Mouse (Mus musculus) embryo, embryonic 10 days (tissue): ENCODE measurements around the gene Dlgap4.

Experiments used
- DNase-seq: peaks from one replicate; pipeline ENCODE4 v3.0.0-alpha.2; 2015; ENCODE audit warnings: low spot score

Gene Dlgap4

DNA sequence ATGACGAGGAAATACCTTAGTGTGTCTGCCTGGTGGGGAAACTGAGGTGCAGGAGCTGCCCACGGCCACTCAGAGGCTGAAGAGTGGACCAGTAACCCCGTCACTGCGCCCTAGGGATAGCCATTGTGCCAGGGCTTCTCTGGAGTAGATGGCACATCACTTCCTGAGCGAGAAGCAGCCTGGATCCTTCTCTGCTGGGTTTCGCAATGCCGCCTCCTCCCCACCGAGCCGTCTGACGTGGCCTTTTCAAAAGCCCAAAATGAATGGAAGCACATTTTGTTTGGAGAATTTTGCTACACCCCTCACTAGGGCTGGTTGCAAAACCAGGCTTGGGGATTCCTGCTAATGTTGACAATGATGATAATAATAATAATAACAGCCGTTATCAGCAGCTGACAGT, 4.0 kb downstream of the Dlgap4 start:
- no peak for DNase-seq

DNA sequence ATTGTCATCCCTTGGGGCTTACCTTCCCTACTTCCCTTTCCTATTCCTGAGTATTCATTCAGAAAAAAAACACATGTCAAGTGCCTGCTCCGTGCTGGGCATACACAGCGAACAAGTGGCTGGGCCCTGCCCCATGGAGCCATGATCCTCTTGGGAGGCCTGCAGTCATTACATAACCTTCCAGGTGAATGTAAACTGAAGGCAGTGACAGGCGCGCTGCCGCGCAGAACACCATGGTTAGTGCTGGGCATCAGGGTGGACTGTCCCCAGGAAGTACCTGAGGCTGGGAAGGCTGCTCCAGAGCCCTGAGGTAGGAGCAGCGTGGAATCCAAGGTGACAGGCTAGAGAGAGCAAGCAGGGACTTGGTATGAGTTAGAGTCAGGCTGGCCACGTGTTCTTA, 7.4 kb downstream of the Dlgap4 start:
- DNase-seq, result no peak

DNA sequence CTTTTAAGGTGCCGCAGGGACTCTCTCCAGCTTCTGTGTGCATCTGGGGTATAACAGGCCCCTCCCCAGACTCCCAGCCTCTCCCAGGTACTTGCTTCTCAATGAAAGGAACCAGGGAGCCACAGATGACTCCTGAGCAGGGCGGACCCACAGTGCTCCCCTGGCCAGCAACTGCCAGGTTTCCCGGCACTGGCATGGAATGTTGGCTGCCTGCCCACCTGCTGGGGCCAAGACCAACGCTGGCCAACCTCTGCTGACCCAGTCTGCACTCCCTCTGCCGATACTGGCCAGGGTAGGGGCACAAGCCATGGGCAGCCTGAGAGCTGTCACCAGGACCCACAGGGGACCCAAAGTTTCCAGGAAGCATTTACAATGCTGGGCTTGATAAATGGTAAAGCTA, 7.9 kb downstream of the Dlgap4 start:
- DNase-seq, result no peak

DNA sequence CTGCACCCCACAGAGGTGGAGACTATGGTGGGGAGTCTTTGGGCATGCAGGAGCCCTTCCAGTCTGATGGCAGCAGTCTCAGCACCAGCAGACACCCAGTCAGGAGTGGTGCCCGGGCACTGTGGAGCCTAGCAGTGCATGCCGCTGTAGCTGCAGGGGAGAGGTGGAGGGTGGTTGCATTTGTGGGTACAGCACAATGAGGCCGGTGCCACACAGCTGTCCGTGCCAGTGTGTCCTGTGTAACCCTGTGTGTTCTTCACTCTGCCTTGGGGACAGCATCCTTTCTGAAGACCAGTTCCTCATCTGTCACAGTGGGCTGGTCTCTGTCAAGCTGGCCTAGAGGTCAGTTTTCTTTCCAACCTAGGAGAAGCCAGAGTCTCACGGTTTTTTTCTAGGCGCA, 8.7 kb downstream of the Dlgap4 start:
- DNase-seq, result no peak

DNA sequence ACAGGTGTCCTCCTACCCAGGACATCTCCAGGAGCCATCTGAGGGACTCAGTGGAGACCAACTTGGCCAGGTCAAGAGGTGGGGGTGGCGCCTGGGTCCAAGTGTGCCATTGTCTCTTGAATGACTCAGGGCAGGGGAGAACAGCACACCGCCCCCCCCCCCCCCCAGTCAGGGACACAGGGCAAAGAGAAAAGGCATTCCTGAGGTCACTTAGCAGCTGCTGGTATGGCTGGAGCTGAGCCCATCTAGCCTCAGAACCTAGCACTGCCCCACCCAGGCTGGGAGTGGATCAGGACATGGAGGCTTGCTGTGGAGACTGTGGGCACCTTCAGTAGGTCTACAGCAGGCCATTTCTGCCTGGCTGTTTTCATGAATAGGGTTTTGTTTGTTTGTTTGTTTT, 9.7 kb downstream of the Dlgap4 start:
- DNase-seq, result no peak

DNA sequence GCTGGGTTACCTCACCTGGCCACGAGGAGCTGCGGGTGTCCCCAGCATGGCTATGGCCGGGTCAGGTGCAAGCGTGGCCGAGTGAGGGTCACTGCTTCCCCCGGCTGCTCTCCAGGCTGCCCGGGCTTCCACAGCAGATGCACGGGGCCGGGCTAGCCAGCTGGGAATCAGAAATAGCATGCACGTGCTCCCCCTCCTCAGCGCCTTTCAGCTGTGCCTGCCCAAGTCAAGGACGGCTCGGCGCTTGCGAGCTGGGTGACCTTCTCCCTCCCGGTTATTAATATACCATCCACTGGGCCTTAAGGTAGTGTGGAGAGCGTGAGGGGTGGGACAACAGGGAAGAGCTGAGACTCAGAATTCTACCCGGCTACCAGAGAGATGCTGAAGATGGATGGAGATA, 11.8 kb downstream of the Dlgap4 start:
- DNase-seq, result no peak

DNA sequence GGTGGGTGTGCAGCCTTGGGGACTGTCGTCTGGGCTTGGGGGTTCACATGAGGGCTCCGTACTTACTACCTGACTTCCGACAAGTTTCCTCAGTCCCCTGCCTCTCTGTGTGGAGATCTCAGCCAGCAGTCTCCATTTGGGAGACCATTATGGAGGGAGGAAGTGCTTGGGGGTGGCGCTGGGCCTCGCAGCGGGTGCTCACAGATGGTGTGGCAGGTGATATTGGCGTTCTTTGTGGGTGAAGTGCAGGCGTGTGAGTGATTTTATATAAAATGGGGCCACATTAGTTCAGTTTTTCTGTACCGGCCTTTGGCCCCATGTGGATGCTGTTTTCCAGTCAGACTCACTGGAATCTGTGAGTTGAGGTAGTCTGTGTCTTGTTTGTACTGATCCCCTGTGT, 12.6 kb downstream of the Dlgap4 start:
- no peak for DNase-seq

DNA sequence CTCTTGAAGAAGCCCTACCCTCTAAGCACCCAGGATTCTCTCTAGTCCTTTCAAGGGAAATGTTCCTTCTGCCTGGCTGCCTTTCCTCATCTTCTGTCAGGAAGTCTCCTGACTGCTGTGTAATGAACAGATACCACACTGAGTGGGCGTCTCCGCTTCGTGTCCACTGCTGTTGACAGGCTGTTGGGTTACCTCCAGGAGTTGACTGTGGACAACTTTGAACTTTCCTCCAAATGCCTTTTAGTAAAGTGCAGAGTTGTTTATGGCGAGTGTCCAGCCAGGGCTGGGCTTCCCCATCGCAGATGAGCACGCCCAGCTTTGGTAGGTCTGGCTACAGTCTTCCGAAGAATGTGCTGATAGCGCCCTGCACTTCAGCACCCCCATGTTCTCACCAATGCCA, 13.0 kb downstream of the Dlgap4 start:
- no peak for DNase-seq

DNA sequence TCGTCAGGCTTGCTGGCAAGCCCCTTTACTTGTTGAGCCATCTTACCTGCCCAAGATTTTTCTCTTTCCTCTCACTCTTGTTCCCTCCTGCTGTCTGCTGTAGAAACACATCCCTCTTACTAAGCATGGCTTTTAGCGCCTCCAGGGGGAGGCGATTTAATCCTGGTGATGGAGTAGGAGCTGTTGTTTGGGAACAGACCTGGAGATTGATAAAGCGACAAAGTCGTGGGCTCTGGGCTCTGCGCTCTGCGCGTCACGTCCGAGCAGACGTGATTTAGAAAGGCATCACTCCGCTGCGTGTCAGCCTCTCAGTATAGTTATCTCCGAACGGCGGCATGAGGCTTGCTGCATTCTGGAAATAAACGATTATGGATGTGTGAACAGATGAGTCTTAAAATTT, 14.4 kb downstream of the Dlgap4 start:
- no peak for DNase-seq

DNA sequence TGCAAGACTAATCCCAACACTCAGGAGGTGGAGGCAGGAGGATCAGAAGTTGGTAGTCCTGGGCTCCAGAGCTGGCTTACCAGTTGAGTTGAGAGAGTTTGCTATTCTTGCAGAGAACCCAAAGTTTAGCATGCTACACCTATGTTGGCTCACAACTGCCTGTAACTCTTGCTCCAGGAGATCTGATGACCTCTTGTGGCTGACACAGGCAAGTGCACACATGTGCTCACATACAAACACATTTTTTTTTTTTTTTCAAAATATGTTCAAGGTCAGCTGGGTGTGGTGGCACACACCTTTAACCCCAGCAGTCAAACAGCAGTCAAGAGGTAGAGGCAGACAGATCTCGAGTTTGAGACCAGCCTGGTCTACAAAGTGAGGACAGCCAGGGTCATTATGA, 16.8 kb downstream of the Dlgap4 start:
- DNase-seq, result no peak

DNA sequence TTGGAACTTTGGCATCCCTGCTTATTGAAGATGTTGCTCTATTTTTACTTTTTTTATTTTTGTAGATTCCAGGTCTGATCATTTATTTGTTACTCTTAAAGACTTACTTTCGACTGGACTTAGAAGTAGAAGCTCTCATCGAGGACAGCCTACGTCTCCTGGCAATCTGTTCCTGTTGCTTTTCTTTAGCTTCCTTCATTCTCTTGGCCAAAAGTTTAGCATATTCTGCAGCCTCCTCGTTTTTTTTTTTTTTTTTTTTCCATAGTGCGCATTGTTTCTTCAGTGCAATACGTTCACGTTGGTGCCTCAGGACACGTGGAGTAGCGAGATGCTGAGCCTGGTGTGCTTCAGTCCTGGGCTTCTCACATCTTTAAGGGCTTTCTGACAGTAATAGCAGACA, 19.2 kb downstream of the Dlgap4 start:
- no peak for DNase-seq

DNA sequence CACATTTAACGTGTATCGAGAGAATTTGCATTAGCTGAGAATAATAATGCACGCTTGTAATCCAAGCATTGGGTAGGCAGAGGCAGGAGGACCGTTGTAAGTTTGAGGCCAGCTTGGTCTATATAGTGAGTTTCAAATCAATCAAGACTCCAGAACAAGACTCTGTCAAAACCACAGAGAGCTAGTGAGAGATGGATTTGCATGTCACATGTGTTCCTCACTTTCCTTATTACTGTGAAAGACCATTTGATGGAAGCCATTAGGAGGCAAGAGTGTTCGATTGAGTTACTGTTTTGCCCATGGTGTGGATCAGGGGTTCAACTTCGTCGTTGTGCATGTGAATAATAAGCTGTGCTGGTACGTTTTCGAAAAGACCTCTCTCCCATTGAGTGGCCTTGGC, 21.6 kb downstream of the Dlgap4 start:
- DNase-seq, result no peak

DNA sequence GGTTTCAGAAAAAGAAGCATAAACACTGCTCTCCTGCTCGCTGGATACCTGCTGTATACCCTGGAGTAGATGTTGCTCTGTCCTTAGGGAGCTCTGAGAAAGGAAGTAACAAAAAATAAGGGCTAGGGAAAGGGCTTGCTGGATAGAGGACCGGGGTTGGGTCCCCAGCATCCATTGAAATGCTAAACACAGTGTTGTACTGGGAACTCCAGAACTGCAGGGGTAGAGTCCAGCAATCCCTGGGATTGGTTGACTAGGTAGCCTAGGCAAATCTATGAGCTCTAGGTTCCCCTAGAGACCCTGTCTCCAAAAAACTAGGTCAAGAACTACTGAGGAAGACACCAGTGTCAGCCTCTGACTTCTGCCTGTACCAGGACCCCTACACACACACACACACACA, 27.6 kb downstream of the Dlgap4 start:
- no peak for DNase-seq

DNA sequence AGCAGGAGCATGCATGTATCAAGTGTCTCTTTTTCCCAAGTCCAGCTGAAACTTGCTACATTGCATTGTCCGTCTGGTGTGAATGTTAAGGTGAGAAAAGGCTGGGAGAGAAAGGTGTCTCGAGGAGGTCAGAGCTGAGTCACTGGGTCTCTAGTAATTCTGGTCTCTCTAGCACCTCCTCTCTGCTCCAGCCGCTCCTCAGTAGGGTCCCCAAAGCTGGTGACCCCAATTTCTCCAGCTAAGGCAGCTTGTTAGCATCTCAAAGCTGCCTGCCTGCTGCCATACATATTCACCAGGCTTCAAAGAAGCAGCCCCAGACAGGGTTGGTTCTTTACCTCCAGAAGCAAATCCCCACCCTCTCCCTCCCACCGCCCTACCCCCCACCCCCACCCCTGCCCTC, 29.4 kb downstream of the Dlgap4 start:
- DNase-seq, result no peak

DNA sequence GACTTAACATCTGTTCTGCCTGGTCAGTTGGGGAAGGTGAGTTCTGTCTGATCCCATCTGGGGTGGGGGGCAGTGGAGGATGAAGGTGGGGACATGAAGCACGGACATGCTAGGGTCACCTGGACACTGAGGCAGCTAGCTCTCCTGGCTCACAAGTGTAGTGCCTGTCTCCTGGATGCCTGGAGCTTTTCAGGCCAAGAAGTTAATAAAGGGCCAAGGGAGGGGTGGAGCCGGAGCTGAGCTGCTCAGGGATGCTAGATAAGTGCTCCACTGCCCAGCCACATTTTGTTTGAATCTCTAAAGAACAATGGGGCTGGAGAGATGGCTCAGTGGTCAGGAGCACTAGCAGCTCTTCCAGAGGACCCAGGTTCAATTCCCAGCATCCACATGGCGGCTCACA, 29.9 kb downstream of the Dlgap4 start:
- no peak for DNase-seq

DNA sequence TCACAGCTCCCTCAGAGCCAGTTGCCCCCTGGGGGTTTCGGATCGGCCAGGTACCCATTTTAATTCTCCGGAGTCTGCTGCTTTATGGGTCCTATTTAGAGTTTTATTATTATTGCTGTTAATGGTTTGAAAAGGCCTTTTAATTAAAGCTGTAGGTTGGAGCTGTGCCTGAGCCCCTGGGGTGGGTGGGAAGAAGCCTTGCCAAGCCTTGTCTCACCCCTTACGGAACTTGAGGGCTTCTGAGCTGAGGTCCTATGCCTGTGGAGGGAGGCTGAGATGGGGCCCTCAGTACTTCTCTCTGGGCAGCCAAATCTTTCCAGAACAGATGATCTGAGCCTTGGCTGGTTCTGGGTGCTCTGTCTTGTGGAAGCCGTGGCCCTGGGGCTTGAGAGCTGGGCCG, 31.6 kb downstream of the Dlgap4 start:
- DNase-seq, result no peak

DNA sequence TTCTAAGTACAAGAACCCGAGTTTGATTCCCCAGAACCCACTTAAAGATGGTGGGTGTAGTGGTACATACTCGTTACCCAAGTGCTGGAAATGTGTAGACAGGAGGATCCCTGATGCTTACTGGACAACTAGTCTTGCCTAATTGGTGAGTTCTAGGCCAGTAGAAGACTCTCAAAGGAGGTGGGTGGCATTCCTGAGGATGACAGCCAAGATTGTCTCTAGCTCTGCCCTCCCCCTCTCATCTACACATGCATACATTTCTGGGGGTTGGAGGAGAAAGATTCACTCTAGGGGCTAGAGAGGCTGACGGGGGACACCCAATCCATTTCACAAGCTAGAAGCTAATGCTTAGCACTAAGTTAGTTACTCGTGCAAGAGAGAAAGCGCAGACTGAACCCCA, 33.4 kb downstream of the Dlgap4 start:
- no peak for DNase-seq

DNA sequence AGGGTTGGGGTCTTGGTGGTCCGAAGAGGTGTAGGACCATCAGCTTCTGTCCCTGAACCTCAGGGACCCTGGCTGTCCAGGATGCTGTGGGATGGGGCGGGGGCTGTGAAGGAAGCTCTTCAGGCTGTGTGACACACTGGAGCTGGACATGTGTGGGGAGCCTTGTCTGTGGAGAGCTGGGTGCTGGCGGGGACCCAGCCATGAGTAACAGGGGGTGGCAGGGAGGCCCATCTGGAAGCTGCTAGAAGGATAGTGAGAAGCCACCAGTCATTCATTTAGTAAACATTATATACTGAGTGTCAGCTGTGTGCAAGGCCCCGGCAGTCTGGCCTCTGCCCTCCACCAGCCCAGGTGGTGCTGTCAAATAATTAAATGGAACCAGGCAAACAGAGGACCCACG, 34.5 kb downstream of the Dlgap4 start:
- no peak for DNase-seq

DNA sequence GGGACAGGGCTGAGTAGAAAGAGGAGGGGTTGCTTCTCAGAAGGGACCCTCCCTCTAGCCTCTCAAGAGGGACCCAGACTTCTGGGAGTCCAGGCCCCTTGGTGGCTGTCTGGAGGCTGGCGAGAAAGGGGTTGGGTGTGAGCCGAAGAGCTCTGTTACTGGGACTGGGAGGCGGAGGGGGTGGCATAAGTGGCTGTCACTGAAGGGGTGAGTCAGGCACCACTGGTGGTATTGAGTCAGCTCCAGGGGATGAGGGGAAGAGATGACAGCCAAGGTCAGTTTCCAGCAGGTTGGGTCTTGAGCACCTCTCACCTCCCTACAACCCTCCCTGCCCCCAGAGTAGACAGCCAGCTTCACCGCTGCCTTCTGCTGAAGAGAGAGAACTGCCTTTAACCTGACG, 35.9 kb downstream of the Dlgap4 start:
- no peak for DNase-seq

DNA sequence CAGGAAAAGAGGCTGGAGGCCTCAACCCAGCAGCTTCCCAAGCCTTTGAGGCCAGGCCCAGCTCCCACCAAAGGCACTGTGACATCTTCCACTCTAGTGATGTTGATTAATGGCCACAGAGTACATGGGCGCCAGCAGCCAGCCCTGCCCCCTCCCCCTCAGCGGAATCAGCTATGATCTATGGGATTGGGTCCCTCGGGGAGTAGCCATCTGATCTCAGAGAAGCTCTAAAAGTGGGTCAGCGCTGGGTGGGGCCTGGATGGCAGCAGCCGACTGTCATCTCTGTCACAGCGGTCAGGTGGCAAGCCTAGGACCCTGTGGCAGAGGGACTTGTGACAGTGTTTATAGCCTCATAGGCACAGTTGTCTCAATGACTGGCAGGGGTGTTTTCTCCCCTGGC, 37.5 kb downstream of the Dlgap4 start:
- DNase-seq, result no peak

DNA sequence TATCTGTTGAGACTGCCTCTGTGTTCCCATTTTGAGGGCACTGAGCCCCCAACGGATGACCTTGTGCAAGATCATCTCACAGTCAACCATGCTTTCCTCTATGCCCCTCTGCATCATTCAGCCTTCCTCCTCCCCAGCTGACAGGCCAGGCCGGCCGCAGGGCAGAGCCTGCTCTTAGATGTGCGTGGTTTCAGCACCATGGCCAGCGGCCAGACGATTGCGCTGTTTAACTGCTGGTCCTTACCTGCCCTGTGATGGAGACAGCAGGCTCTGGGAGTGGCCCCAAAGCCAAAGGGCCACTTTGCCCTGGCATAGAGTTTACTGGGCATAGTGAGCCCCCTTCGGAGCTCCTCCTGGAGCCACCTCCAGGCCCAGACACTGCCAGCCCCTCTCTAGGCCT, 39.3 kb downstream of the Dlgap4 start:
- peak; percentile 90 for DNase-seq

DNA sequence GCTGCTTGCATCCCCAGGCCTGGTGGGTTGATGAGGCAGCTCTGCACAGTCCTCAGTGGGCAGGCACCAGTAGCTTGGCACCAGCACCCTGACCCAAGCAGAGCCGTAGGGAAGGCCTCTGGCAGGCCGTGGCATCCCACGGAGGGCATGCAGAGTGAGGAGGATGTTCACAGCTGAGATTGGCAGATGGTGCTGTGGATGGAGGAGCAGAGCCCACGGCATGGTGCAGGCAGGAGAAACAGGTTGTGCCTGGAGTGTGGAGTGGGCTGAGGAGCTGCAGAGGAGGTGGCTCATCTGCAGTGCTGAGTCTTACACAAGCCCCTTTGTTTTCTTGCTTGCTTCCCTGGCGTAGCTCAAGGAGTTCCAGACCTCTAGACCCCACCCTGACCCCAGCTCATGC, 40.6 kb downstream of the Dlgap4 start:
- no peak for DNase-seq

DNA sequence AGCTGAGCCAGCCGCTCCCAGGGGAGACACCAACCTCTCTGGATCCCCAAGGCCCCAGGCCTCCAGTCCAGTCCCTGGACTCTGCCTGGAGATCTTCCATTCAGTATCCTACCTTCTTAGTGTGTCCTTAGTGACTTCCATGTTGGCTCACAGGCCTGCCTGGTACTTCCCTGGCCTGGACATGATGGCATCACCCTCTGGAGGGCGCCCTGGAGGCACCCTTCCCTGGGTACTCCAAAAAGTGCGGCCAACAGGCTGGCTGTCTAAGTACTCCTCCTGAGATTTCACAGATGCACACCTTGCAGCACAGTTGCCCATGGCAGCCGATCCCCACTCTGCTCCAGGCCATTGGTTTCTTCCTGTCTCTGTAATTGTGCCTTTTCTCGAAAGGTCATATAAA, 42.1 kb downstream of the Dlgap4 start:
- no peak for DNase-seq

DNA sequence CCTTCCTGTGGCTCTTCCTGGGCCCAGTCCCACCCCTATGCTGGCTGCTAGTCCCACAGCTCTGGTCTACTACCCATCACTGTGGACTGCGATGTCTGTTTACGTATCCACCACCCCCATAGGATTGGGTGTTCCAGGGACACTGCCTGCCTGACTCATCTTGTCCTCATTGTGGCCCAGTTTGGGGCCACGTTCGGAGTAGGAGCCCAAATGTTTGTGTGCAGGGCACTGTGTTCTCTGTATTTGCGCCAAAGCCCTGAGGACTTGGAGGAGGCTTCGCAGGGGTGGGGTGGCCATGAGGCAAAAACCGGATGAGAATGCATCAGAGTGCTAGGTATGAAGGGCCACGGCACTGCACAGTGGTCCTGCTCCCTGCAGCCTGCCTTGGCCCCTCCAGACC, 44.0 kb downstream of the Dlgap4 start:
- DNase-seq, result no peak

DNA sequence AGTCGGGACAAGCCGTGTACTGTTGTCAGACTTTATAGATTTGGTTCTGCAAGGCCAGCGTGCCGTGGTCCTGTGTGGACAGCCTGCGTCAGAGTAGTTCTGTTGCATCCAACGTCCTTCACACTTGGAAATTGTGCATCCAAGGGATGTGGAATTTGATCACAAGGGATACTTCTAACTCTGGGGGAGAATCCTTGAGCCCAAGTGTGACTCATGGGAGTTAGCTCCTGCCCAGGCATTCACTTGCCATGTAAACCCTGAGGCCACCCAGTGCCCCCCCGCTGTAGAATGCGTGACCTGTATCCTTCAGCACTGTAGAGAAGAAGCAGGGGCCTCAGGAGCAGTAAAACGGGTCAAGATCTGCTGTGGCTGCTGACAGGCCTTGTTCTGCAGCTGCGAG, 44.7 kb downstream of the Dlgap4 start:
- no peak for DNase-seq

DNA sequence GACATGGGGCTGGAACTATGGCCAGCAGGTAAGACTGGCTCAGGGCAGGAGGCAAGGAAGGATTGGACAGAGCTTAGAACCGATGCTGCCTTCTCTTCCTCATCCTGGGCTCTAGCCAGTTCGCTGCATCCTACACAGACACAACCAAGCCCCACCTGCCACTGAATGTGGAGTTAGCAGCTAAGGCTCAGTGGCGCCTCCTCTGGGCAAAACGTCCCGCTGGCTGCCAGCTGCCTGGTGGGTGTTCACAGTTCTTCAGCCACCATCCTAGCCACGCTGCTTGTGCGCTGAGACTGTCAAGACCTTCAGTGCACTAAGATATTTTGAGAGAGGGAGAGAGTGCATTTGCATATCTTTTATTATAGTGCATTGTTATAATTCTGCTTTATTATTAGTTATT, 45.2 kb downstream of the Dlgap4 start:
- peak; percentile 14 for DNase-seq
